Mouse (Mus musculus) neural tube, embryonic 12.5 days (tissue): ENCODE measurements around the gene Glo1. TPM values are rescaled to one million over a fixed set of nuclear protein-coding genes. Genes with fewer than 3 reads are reported as not detected.

ENCODE experiments used
- ATAC-seq: fragments of 200-750 bp; cut with Nextera tagmentation; 2 replicates; pipeline ENCODE4 v1.8.0; 2017; ENCODE audit warnings: low read depth, mild to moderate bottlenecking, moderate TSS enrichment, moderate library complexity; ENCODE audit not compliant: low FRiP score
- H3K27ac ChIP-seq: fragments of 300-500 bp; sonication (generic); 2 replicates; pipeline ENCODE4 v1.5.1; 2016
- H3K27me3 ChIP-seq: fragments of 300-500 bp; sonication (generic); replicated peaks from 2 replicates; pipeline ENCODE4 v1.6.1; 2016; ENCODE audit warnings: mild to moderate bottlenecking
- H3K36me3 ChIP-seq: fragments of 300-500 bp; sonication (generic); 2 replicates; pipeline ENCODE4 v1.6.1; 2016; ENCODE audit warnings: mild to moderate bottlenecking
- H3K4me1 ChIP-seq: fragments of 300-500 bp; sonication (generic); 2 replicates; pipeline ENCODE4 v1.6.1; 2016
- H3K4me2 ChIP-seq: fragments of 300-500 bp; sonication (generic); replicated peaks from 2 replicates; pipeline ENCODE4 v1.6.1; 2016; ENCODE audit warnings: mild to moderate bottlenecking
- H3K4me3 ChIP-seq: fragments of 300-500 bp; sonication (generic); 2 replicates; pipeline ENCODE4 v1.5.1; 2016
- H3K9ac ChIP-seq: fragments of 300-500 bp; sonication (generic); 2 replicates; pipeline ENCODE4 v1.6.1; 2016; ENCODE audit warnings: mild to moderate bottlenecking
- H3K9me3 ChIP-seq: fragments of 300-500 bp; sonication (generic); 2 replicates; pipeline ENCODE4 v1.6.1; 2016; ENCODE audit warnings: mild to moderate bottlenecking
- WGBS: fragments of 180-500 bp; shearing (Covaris S2); methylation state at CpG from one replicate; pipeline ENCODE4 v1.1.7; 2016; 5-methylcytosine and 5-hydroxymethylcytosine counted together
- polyA plus RNA-seq: library from polyadenylated mRNA; unstranded; fragments of >200 nt; fragmentation: Nextera tagmentation; extraction: Ambion mirVana; gene quantifications from 2 replicates; pipeline ENCODE4 v1.2.1, GENCODE M21; 2016

Gene Glo1
- polyA plus RNA-seq, 1 experiment from 2014 or later = 183 TPM

GRCm38 (mm10) chr17:30610739-30611138, 15.9 kb downstream of the Glo1 start:
- no peaks in the 10 kb centered on the region for H3K9me3 ChIP-seq
- no peak overlapping the region for H3K4me2 ChIP-seq
- no peaks in the 10 kb centered on the region for H3K27me3 ChIP-seq
- H3K9ac ChIP-seq = no peak overlapping the region
- 87% methylated on average over 1 of the region's 1 CpGs for WGBS
- H3K4me1 ChIP-seq = peaks cover 23% of the 10 kb centered on the region
- H3K27ac ChIP-seq = no peak overlapping the region
- ATAC-seq = no peak
- H3K4me3 ChIP-seq = no peak overlapping the region
- H3K36me3 ChIP-seq = no peaks in the 10 kb centered on the region

- no peak overlapping the region for H3K9ac ChIP-seq
- H3K36me3 ChIP-seq = no peaks in the 10 kb centered on the region
- no peak for ATAC-seq
- H3K27me3 ChIP-seq = no peaks in the 10 kb centered on the region
- WGBS = 91% methylated on average over 5 of the region's 5 CpGs
- no peaks in the 10 kb centered on the region for H3K9me3 ChIP-seq
- H3K4me2 ChIP-seq = no peak overlapping the region
- H3K27ac ChIP-seq = no peak overlapping the region
- no peak overlapping the region for H3K4me3 ChIP-seq
- H3K4me1 ChIP-seq = peaks cover 23% of the 10 kb centered on the region
Measured at GRCm38 (mm10) chr17:30609980-30610307, 16.7 kb downstream of the Glo1 start.

GRCm38 (mm10) chr17:30609305-30609979, 17.2 kb downstream of the Glo1 start:
- Histone ChIP-seq H3K4me3 (no peak overlapping the region), H3K36me3 (no peaks in the 10 kb centered on the region), H3K4me1 (peaks cover 23% of the 10 kb centered on the region), H3K27ac (no peak overlapping the region), H3K4me2 (no peak overlapping the region), H3K27me3 (no peaks in the 10 kb centered on the region), H3K9ac (no peak overlapping the region), H3K9me3 (no peaks in the 10 kb centered on the region)
- no peak for ATAC-seq
- 90% methylated on average over 16 of the region's 16 CpGs for WGBS

GRCm38 (mm10) chr17:30607909-30608495, 18.7 kb downstream of the Glo1 start:
- ATAC-seq = no peak
- no peaks in the 10 kb centered on the region for H3K27me3 ChIP-seq
- no peak overlapping the region for H3K4me2 ChIP-seq
- H3K9ac ChIP-seq = no peak overlapping the region
- peaks cover 23% of the 10 kb centered on the region for H3K4me1 ChIP-seq
- no peak overlapping the region for H3K27ac ChIP-seq
- H3K4me3 ChIP-seq = no peak overlapping the region
- WGBS = 37% methylated on average over 8 of the region's 8 CpGs
- H3K36me3 ChIP-seq = peaks cover 3% of the 10 kb centered on the region
- H3K9me3 ChIP-seq = no peaks in the 10 kb centered on the region

- Histone ChIP-seq H3K4me2 (no peak overlapping the region), H3K4me3 (no peak overlapping the region), H3K9me3 (no peaks in the 10 kb centered on the region), H3K4me1 (peaks cover 23% of the 10 kb centered on the region), H3K27me3 (no peaks in the 10 kb centered on the region), H3K9ac (no peak overlapping the region), H3K36me3 (peaks cover 10% of the 10 kb centered on the region), H3K27ac (no peak overlapping the region)
- 90% methylated on average over 7 of the region's 7 CpGs for WGBS
- no peak for ATAC-seq
Measured at GRCm38 (mm10) chr17:30607330-30607729, 19.3 kb downstream of the Glo1 start.

DNA sequence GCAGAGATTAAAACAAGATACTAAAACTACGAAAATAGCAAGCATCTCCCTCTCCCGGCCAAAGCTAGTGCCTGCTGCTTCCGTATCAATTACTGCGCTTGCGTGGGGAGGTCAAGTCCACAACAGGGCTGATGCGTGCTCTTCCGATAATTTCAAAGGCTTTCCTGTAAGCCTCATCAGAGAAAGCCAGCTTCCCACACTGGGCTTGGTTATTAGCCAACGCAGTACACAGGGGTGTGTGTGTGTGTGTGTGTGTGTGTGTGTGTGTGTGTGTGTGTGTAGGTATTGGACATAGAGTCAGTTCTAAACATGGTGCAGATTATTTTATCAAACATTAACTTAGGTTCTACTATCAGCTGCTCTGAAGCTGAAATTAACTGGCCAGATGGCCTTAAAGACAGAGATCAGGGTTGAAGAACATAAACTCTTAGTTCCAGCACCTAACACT, 20.0 kb downstream of the Glo1 start:
- H3K4me1 ChIP-seq = peaks cover 19% of the 10 kb centered on the region
- 96% methylated on average over 8 of the region's 8 CpGs for WGBS
- peaks cover 17% of the 10 kb centered on the region for H3K36me3 ChIP-seq
- H3K27ac ChIP-seq = no peak overlapping the region
- no peaks in the 10 kb centered on the region for H3K9me3 ChIP-seq
- no peak for ATAC-seq
- no peak overlapping the region for H3K4me2 ChIP-seq
- no peak overlapping the region for H3K4me3 ChIP-seq
- no peaks in the 10 kb centered on the region for H3K27me3 ChIP-seq
- no peak overlapping the region for H3K9ac ChIP-seq

GRCm38 (mm10) chr17:30606206-30606605, 20.5 kb downstream of the Glo1 start:
- Histone ChIP-seq H3K4me1 (peaks cover 14% of the 10 kb centered on the region), H3K27ac (no peak overlapping the region), H3K4me3 (no peak overlapping the region), H3K9me3 (no peaks in the 10 kb centered on the region), H3K4me2 (no peak overlapping the region), H3K27me3 (no peaks in the 10 kb centered on the region), H3K9ac (no peak overlapping the region), H3K36me3 (peaks cover 19% of the 10 kb centered on the region)
- ATAC-seq = no peak
- 91% methylated on average over 11 of the region's 11 CpGs for WGBS

DNA sequence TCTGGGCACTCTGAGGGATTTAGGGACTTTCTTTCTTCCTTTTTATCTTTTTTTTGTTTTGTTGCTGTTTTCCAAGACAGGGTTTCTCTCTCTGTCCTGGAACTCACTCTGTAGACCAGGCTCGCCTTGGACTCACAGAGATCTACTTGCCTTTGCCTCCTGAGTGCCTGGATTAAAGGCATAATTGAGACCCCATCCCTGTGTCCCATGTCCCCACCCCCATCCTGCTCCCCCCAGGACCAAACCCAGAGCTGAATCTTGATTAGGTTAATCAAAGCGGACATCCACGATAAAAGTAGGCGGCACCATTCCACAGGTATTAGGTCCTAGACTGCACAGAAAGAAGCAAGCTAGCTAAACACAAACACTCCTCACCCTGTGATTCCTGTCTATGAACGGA, 21.7 kb downstream of the Glo1 start:
- Histone ChIP-seq H3K36me3 (peaks cover 30% of the 10 kb centered on the region), H3K4me3 (no peak overlapping the region), H3K4me1 (peaks cover 14% of the 10 kb centered on the region), H3K27me3 (no peaks in the 10 kb centered on the region), H3K4me2 (no peak overlapping the region), H3K9me3 (no peaks in the 10 kb centered on the region), H3K27ac (no peak overlapping the region), H3K9ac (no peak overlapping the region)
- WGBS = 89% methylated on average over 5 of the region's 5 CpGs
- no peak for ATAC-seq

DNA sequence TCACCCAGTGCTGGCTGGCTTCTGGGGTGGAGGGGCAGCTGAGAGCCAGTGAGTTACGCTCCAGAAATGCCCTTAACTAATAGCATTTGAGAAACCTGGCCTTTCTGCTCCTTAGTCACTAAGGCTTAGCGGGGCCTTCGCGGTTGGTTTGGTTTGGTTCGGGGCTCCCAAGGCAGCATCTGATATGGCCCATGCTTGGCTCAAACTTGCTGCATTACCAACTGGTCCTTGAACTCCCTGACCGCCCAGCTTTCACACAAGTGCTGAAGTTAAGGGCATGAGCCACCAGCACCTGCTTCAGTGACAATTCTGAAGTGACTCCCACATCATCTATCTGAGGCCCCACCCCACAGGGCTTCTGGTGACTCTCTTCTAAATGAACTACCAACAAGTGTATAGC, 22.4 kb downstream of the Glo1 start:
- H3K27ac ChIP-seq = no peak overlapping the region
- H3K4me2 ChIP-seq = no peak overlapping the region
- peaks cover 35% of the 10 kb centered on the region for H3K36me3 ChIP-seq
- 94% methylated on average over 6 of the region's 6 CpGs for WGBS
- H3K27me3 ChIP-seq = no peaks in the 10 kb centered on the region
- no peak overlapping the region for H3K4me3 ChIP-seq
- no peak for ATAC-seq
- H3K9me3 ChIP-seq = no peaks in the 10 kb centered on the region
- H3K9ac ChIP-seq = no peak overlapping the region
- peaks cover 14% of the 10 kb centered on the region for H3K4me1 ChIP-seq

- Histone ChIP-seq H3K27ac (no peak overlapping the region), H3K36me3 (peaks cover 51% of the 10 kb centered on the region), H3K4me3 (no peak overlapping the region), H3K4me1 (peaks cover 2% of the 10 kb centered on the region; the same call in 1 of the 2 replicates), H3K9ac (no peak overlapping the region), H3K4me2 (no peak overlapping the region), H3K9me3 (no peaks in the 10 kb centered on the region), H3K27me3 (no peaks in the 10 kb centered on the region)
- 93% methylated on average over 14 of the region's 14 CpGs for WGBS
- ATAC-seq = no peak
Measured at GRCm38 (mm10) chr17:30602175-30602574, 24.5 kb downstream of the Glo1 start.

GRCm38 (mm10) chr17:30598300-30598699, 28.4 kb downstream of the Glo1 start:
- Histone ChIP-seq H3K36me3 (peaks cover 68% of the 10 kb centered on the region), H3K4me2 (no peak overlapping the region), H3K9me3 (0 out of 2 replicates have a peak, but pooled peaks cover 3% of the 10 kb centered on the region), H3K9ac (no peak overlapping the region), H3K27ac (no peak overlapping the region), H3K4me1 (no peaks in the 10 kb centered on the region), H3K27me3 (no peaks in the 10 kb centered on the region), H3K4me3 (no peak overlapping the region)
- WGBS = 84% methylated on average over 5 of the region's 5 CpGs
- no peak for ATAC-seq

DNA sequence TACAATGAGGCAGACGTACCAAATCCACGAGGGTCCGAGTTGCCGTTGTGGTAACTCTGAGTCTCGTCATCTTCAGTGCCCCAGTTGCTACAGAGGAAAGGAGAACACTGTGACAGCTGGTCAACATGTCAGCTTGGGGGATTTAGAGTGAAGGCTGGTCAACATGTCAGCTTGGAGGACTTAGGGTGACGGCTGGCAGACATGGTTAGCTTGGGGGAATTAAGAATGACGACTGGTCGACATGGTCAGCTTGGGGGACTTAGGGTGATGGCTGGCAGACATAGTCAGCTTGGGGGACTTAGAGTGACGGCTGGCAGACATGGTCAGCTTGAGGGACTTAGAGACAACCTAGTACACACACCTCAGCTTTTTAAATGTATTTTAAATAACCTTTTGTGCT, 28.9 kb downstream of the Glo1 start:
- no peaks in the 10 kb centered on the region for H3K4me1 ChIP-seq
- H3K9ac ChIP-seq = no peak overlapping the region
- WGBS = 96% methylated on average over 9 of the region's 9 CpGs
- H3K27ac ChIP-seq = no peak overlapping the region
- 0 out of 2 replicates have a peak, but pooled peaks cover 3% of the 10 kb centered on the region for H3K9me3 ChIP-seq
- no peak overlapping the region for H3K4me3 ChIP-seq
- no peaks in the 10 kb centered on the region for H3K27me3 ChIP-seq
- no peak for ATAC-seq
- peaks cover 67% of the 10 kb centered on the region for H3K36me3 ChIP-seq
- H3K4me2 ChIP-seq = no peak overlapping the region

DNA sequence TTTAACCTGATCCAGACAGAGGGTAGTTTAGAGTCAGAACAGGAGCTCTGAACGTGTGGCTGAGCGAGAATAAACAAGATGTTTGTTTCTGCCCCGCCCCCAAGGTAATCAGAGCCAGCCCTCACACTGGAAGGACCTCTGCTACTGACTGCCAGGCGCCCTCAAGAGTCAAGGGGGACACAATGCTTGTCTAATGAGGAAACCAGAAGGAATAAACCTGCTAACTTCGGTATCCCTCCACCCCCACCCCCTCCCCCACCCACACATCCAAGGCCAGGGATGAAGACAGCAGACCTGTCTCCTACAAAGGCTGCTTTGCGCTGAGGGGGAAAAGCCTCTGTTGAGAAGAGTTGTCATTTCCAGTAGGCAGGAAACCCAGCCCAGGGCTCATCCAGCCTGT, 31.8 kb downstream of the Glo1 start:
- 0 out of 2 replicates have a peak, but pooled peaks cover 3% of the 10 kb centered on the region for H3K9me3 ChIP-seq
- H3K9ac ChIP-seq = no peak overlapping the region
- WGBS = 71% methylated on average over 6 of the region's 6 CpGs
- no peak overlapping the region for H3K4me3 ChIP-seq
- peaks cover 44% of the 10 kb centered on the region for H3K36me3 ChIP-seq
- no peak overlapping the region for H3K4me2 ChIP-seq
- H3K27ac ChIP-seq = no peak overlapping the region
- no peaks in the 10 kb centered on the region for H3K27me3 ChIP-seq
- no peak for ATAC-seq
- no peaks in the 10 kb centered on the region for H3K4me1 ChIP-seq
